Mouse (Mus musculus) splenic B cell, adult 2 months (primary cell): Measurements from ENCODE around the gene Cpd.
A peak's percentile ranks its signal among the peaks of the same experiment; 100 is the strongest.
"Not testable (repeated sequence)": the region's sequence is repeated elsewhere in the genome, so short reads cannot be mapped to it uniquely, and the experiment has no call there.

Experiments
- DNase-seq: peaks from one replicate; pipeline ENCODE4 v3.0.0-alpha.2; 2011; ENCODE audit warnings: low read depth, low spot score
- H3K27me3 ChIP-seq: 2 replicates; pipeline ENCODE4 v1.6.1; 2012; ENCODE audit warnings: mild to moderate bottlenecking, low read length, moderate library complexity, mixed read lengths; ENCODE audit not compliant: control insufficient read depth, poor library complexity, insufficient read depth, severe bottlenecking
- H3K36me3 ChIP-seq: 2 replicates; pipeline ENCODE4 v1.6.1; 2012; ENCODE audit warnings: mild to moderate bottlenecking, low read length, moderate library complexity, mixed read lengths; ENCODE audit not compliant: control insufficient read depth, poor library complexity, insufficient read depth, severe bottlenecking

Gene Cpd

GRCm38 (mm10) chr11:76824885-76825265, 21.9 kb downstream of the Cpd start:
- no peaks in the 10 kb centered on the region for H3K36me3 ChIP-seq

GRCm38 (mm10) chr11:76824238-76824884, 22.5 kb downstream of the Cpd start:
- H3K27me3 ChIP-seq: no peaks in the 10 kb centered on the region
- H3K36me3 ChIP-seq: no peaks in the 10 kb centered on the region
- no peak for DNase-seq

More at GRCm38 (mm10) chr11:76824885-76825265, 21.9 kb downstream of the Cpd start:
- H3K27me3 ChIP-seq: no peaks in the 10 kb centered on the region
- no peak for DNase-seq

DNA sequence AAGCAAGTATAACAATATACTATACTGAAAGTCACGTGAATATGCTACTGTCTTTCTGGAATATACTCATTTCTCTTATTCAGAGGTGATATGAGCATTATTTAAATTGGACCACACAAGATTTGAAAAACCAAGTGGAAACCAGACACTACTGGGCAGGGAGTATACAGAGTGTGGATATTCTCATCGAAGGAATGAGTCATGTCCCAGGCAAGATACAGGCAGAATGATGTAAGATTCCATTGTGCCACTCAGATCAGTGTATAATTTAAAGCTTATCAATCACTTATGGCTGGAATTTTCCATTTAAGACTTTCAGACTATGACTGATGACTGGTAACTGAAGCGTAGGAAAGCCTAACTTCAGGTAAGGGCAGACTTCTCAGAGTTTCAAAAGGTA, 23.2 kb downstream of the Cpd start:
- no peaks in the 10 kb centered on the region for H3K27me3 ChIP-seq
- no peak for DNase-seq
- H3K36me3 ChIP-seq: no peaks in the 10 kb centered on the region

DNA sequence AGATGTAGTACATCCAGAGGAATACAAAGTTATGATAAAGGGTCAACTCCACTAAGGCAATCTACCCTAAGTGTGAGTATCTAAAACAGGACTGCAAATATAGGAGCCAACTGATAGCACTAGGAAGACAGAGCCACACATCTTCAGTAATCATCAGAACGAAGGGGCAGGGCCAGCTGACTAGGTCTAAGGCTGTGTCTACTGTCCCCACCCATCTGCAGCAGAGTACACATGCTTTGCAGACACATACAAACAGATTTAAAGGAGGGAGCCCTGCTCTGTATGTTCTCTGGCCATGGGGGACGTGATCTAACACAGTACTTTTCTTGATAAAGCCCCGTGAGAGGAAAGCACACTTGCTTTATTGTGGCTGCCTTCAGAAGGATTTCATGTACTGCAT, 25.5 kb downstream of the Cpd start:
- no peak for DNase-seq
- H3K27me3 ChIP-seq: no peaks in the 10 kb centered on the region
- H3K36me3 ChIP-seq: no peaks in the 10 kb centered on the region

GRCm38 (mm10) chr11:76817664-76818063, 29.2 kb downstream of the Cpd start:
- Histone ChIP-seq H3K36me3 (no peaks in the 10 kb centered on the region), H3K27me3 (no peaks in the 10 kb centered on the region)
- no peak for DNase-seq

GRCm38 (mm10) chr11:76810706-76811495, 35.9 kb downstream of the Cpd start:
- H3K27me3 ChIP-seq: no peaks in the 10 kb centered on the region
- no peak for DNase-seq
- no peaks in the 10 kb centered on the region for H3K36me3 ChIP-seq

DNA sequence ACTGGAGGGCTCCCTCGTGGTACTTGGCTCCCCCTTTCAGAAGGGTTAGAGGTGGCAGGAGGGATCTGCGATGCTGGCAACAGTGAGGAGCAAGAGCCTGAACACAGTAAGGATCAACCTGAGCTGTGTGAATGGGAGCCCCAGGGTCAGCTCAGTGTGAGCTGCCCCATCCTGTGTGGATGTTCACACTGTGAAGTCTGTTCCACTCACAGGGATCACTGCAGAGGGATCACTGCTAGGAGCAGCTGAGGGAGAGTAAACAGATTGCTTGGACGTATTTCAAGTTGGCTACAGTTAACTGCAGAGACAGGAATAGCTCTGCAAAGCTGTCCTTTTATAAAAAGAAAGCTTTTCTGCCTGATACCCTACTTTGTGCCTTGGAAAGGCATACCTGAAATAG, 37.4 kb downstream of the Cpd start:
- DNase-seq: no peak
- no peaks in the 10 kb centered on the region for H3K36me3 ChIP-seq

DNA sequence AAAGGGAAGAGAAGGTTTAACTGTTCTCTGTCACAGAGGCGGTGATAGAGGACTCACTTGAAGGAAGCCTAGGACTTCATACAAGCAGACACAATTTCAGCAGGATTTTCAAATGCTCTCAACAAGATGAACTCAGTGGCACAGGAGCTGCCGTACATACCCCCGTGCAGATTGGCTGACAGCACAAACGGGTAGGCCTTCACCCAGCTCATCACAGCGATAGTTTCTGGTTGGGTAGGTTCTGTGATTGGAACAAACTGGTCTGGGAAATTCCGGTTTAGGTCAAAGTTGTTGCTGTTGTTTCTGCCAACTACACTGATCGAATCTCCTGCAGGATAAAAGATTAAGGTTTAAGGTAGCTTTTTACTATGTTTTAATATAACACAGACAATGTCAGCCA, 38.3 kb downstream of the Cpd start:
- H3K27me3 ChIP-seq: no peaks in the 10 kb centered on the region
- no peaks in the 10 kb centered on the region for H3K36me3 ChIP-seq
- no peak for DNase-seq

More for the DNA sequence above, 37.4 kb downstream of the Cpd start:
- no peaks in the 10 kb centered on the region for H3K27me3 ChIP-seq

GRCm38 (mm10) chr11:76807007-76807679, 39.7 kb downstream of the Cpd start:
- H3K36me3 ChIP-seq: no peaks in the 10 kb centered on the region
- H3K27me3 ChIP-seq: no peaks in the 10 kb centered on the region
- peak; percentile 33 for DNase-seq

- Histone ChIP-seq H3K27me3 (no peaks in the 10 kb centered on the region), H3K36me3 (no peaks in the 10 kb centered on the region)
- DNase-seq: no peak
Measured at GRCm38 (mm10) chr11:76806026-76806425, 40.8 kb downstream of the Cpd start.

- DNase-seq, H3K27me3 ChIP-seq, H3K36me3 ChIP-seq: not testable (repeated sequence)
Measured at GRCm38 (mm10) chr11:76805072-76805471, 41.7 kb downstream of the Cpd start.

- no peaks in the 10 kb centered on the region for H3K36me3 ChIP-seq
- no peaks in the 10 kb centered on the region for H3K27me3 ChIP-seq
- DNase-seq: no peak
Measured at GRCm38 (mm10) chr11:76803266-76803665, 43.6 kb downstream of the Cpd start.

DNA sequence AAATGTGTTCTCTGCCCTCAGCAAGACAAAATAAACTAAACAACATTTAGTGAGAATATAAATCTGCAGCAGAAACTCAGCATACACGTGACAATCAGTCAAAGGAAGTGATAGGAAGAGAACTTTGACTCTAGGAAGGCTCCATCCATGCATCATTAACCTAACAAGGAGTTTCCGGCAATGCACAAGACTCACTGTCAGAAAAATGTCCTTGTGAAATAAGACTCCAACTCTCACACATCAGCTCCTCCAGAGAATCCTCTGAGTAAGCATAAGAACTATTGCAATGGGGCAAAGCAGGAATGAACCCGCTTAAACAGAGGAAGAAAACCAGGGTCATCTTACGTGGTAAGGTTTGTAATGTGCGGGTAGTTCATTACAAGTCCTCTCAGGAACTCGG, 49.6 kb downstream of the Cpd start:
- no peak for DNase-seq
- H3K27me3 ChIP-seq: no peaks in the 10 kb centered on the region
- H3K36me3 ChIP-seq: no peaks in the 10 kb centered on the region

- DNase-seq: no peak
- Histone ChIP-seq H3K36me3 (no peaks in the 10 kb centered on the region), H3K27me3 (no peaks in the 10 kb centered on the region)
Measured at GRCm38 (mm10) chr11:76795326-76795725, 51.5 kb downstream of the Cpd start.

- Histone ChIP-seq H3K27me3 (no peaks in the 10 kb centered on the region), H3K36me3 (no peaks in the 10 kb centered on the region)
- DNase-seq: no peak
Measured at GRCm38 (mm10) chr11:76791331-76791730, 55.5 kb downstream of the Cpd start.
